Mouse (Mus musculus) forebrain, embryonic 12.5 days (tissue): ENCODE results near the gene Gm20388. TPM values are rescaled to one million over a fixed set of nuclear protein-coding genes. Genes with fewer than 3 reads are reported as not detected.

ENCODE experiments used
- ATAC-seq: fragments of 200-750 bp; cut with Nextera tagmentation; 2 replicates; pipeline ENCODE4 v1.8.0; 2017; ENCODE audit warnings: moderate TSS enrichment; ENCODE audit not compliant: low FRiP score
- H3K27ac ChIP-seq: fragments of 300-500 bp; sonication (generic); 2 replicates; pipeline ENCODE4 v1.5.1; 2016; ENCODE audit warnings: mild to moderate bottlenecking
- H3K27me3 ChIP-seq: fragments of 300-500 bp; sonication (generic); 2 replicates; pipeline ENCODE4 v1.6.1; 2016; ENCODE audit warnings: mild to moderate bottlenecking
- H3K36me3 ChIP-seq: fragments of 300-500 bp; sonication (generic); replicated peaks from 2 replicates; pipeline ENCODE4 v1.6.1; 2016; ENCODE audit warnings: mild to moderate bottlenecking
- H3K4me1 ChIP-seq: fragments of 300-500 bp; sonication (generic); 2 replicates; pipeline ENCODE4 v1.6.1; 2016
- H3K4me2 ChIP-seq: fragments of 300-500 bp; sonication (generic); 2 replicates; pipeline ENCODE4 v1.6.1; 2016; ENCODE audit warnings: mild to moderate bottlenecking, moderate library complexity
- H3K4me3 ChIP-seq: fragments of 300-500 bp; sonication (generic); replicated peaks from 2 replicates; pipeline ENCODE4 v1.5.1; 2016; ENCODE audit warnings: mild to moderate bottlenecking
- H3K9ac ChIP-seq: fragments of 300-500 bp; sonication (generic); 2 replicates; pipeline ENCODE4 v1.6.1; 2016; ENCODE audit warnings: mild to moderate bottlenecking
- H3K9me3 ChIP-seq: fragments of 300-500 bp; sonication (generic); 2 replicates; pipeline ENCODE4 v1.6.1; 2016
- WGBS: fragments of 180-500 bp; shearing (Covaris S2); methylation state at CpG from one replicate; pipeline ENCODE4 v1.1.7; 2016; 5-methylcytosine and 5-hydroxymethylcytosine counted together
- polyA plus RNA-seq: library from polyadenylated mRNA; unstranded; fragments of >200 nt; fragmentation: Nextera tagmentation; extraction: Ambion mirVana; gene quantifications from 2 replicates; pipeline ENCODE4 v1.2.1, GENCODE M21; 2016

The Gm20388 gene
- polyA plus RNA-seq, 1 experiment from 2014 or later, result not detected

GRCm38 (mm10) chr8:120319449-120319848 lies 408.8 kb downstream of the Gm20388 start:
- H3K36me3 ChIP-seq, result no peaks in the 10 kb centered on the region
- no peaks in the 10 kb centered on the region for H3K9me3 ChIP-seq
- 21% methylated on average over 7 of the region's 7 CpGs for WGBS
- peaks cover 52% of the 10 kb centered on the region for H3K4me1 ChIP-seq
- no peak overlapping the region for H3K9ac ChIP-seq
- no peak overlapping the region for H3K4me3 ChIP-seq
- ATAC-seq, result peak; percentile 30; the same call in 1 of the 2 replicates
- no peak overlapping the region for H3K4me2 ChIP-seq
- H3K27ac ChIP-seq, result peak overlapping the region; percentile 19; the same call in 1 of the 2 replicates
- H3K27me3 ChIP-seq, result peaks cover 32% of the 10 kb centered on the region; the same call in 1 of the 2 replicates

DNA sequence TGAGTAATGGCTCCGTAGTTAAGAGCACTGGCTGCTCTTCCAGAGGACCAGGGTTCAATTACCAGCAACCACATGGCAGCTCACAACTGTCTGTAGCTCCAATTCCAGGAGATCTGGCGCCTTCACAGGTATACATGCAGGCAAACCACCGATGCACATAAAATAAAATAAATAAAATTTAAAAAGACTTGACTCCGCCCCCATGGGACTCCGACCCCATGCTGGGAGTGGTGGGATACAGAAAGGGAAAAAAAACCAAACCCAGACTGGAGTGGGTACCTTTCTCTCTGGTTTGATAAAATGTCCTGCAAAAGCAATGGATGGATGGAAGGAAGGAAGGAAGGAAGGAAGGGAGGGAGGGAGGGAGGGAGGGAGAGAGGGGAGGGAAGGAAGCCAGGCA lies 409.5 kb downstream of the Gm20388 start:
- no peak overlapping the region for H3K4me3 ChIP-seq
- peak overlapping the region; percentile 19; the same call in 1 of the 2 replicates for H3K27ac ChIP-seq

GRCm38 (mm10) chr8:120321724-120322123 lies 411.1 kb downstream of the Gm20388 start:
- 47% methylated on average over 6 of the region's 6 CpGs for WGBS
- Histone ChIP-seq H3K36me3 (no peaks in the 10 kb centered on the region), H3K4me2 (no peak overlapping the region), H3K27me3 (peaks cover 18% of the 10 kb centered on the region), H3K4me1 (peaks cover 63% of the 10 kb centered on the region), H3K9me3 (no peaks in the 10 kb centered on the region), H3K9ac (peak overlapping the region; percentile 12; the same call in 1 of the 2 replicates), H3K27ac (no peak overlapping the region), H3K4me3 (no peak overlapping the region)
- ATAC-seq, result no peak

More for the DNA sequence above, 409.5 kb downstream of the Gm20388 start:
- Histone ChIP-seq H3K4me2 (no peak overlapping the region), H3K9ac (no peak overlapping the region), H3K9me3 (no peaks in the 10 kb centered on the region), H3K27me3 (peaks cover 26% of the 10 kb centered on the region; the same call in 1 of the 2 replicates), H3K4me1 (peaks cover 59% of the 10 kb centered on the region), H3K36me3 (no peaks in the 10 kb centered on the region)
- ATAC-seq, result no peak
- 86% methylated on average over 5 of the region's 5 CpGs for WGBS

DNA sequence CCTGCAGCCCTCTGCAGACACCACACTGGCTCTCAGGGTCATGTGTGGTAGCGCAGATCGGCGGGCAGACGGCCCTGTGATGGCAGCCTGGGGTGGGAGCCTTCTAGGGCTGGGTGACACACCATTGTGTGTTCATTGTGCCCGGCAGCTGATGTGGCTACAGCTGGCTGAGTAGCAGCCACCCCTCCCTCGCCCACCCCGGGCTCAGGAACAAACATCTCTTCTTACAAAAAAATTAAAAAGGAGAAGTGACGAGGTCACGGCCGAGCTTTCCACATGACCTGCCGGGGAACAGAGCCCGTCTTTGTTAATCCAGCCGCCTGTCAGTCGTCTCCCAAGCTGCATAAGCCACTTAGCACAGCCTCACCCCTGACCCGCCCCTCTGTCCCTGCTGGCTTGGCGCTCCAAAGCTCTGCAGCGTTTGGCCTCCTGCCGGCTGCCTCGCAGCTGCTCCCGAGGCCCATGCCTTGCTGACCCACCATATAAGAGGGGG lies 412.4 kb downstream of the Gm20388 start:
- Histone ChIP-seq H3K27me3 (peaks cover 7% of the 10 kb centered on the region), H3K4me3 (no peak overlapping the region), H3K4me2 (peak overlapping the region; percentile 33), H3K9ac (peak overlapping the region; percentile 36; the same call in 1 of the 2 replicates), H3K27ac (peak overlapping the region; percentile 85), H3K36me3 (no peaks in the 10 kb centered on the region), H3K9me3 (no peaks in the 10 kb centered on the region), H3K4me1 (peaks cover 52% of the 10 kb centered on the region)
- ATAC-seq, result peak; percentile 65
- WGBS, result 5% methylated on average over 20 of the region's 20 CpGs

- no peak for ATAC-seq
- no peaks in the 10 kb centered on the region for H3K36me3 ChIP-seq
- H3K4me2 ChIP-seq, result no peak overlapping the region
- H3K27ac ChIP-seq, result no peak overlapping the region
- WGBS, result 51% methylated on average over 3 of the region's 3 CpGs
- H3K4me1 ChIP-seq, result peaks cover 47% of the 10 kb centered on the region
- no peak overlapping the region for H3K4me3 ChIP-seq
- peaks cover 4% of the 10 kb centered on the region; the same call in 1 of the 2 replicates for H3K27me3 ChIP-seq
- no peak overlapping the region for H3K9ac ChIP-seq
- H3K9me3 ChIP-seq, result no peaks in the 10 kb centered on the region
These were observed 413.9 kb downstream of the Gm20388 start for GRCm38 (mm10) chr8:120324555-120324954.

GRCm38 (mm10) chr8:120325172-120325767 lies 414.6 kb downstream of the Gm20388 start:
- Histone ChIP-seq H3K4me3 (no peak overlapping the region), H3K27me3 (peaks cover 6% of the 10 kb centered on the region; the same call in 1 of the 2 replicates), H3K27ac (peak overlapping the region; percentile 59), H3K36me3 (no peaks in the 10 kb centered on the region), H3K4me1 (peaks cover 47% of the 10 kb centered on the region), H3K9ac (no peak overlapping the region), H3K9me3 (no peaks in the 10 kb centered on the region), H3K4me2 (no peak overlapping the region)
- no peak for ATAC-seq
- WGBS, result 74% methylated on average over 5 of the region's 5 CpGs

DNA sequence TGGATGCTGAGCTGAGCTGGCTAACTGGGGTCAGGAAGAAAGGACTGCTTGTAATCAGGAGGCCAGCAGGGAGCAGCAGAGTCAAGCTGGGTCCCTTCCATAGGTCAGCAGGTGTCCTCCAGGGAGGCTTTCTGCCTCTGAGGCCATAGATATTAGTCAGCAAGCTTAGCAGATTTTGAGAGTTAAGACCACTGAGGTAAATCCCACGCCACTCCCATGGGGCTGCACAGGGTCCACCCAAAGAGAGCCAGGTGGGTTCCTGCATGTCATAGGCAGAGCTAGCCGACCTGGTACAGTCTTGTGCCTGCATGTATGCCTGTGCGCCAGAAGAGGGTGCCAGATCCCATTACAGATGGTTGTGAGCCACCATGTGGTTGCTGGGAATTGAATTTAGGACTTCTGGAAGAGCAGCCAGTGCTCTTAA lies 416.5 kb downstream of the Gm20388 start:
- H3K9me3 ChIP-seq, result no peaks in the 10 kb centered on the region
- H3K4me2 ChIP-seq, result no peak overlapping the region
- no peaks in the 10 kb centered on the region for H3K36me3 ChIP-seq
- H3K4me3 ChIP-seq, result no peak overlapping the region
- no peak overlapping the region for H3K9ac ChIP-seq
- H3K27ac ChIP-seq, result no peak overlapping the region
- no peak for ATAC-seq
- peaks cover 57% of the 10 kb centered on the region for H3K4me1 ChIP-seq
- H3K27me3 ChIP-seq, result peaks cover 19% of the 10 kb centered on the region
- 46% methylated on average over 3 of the region's 3 CpGs for WGBS

DNA sequence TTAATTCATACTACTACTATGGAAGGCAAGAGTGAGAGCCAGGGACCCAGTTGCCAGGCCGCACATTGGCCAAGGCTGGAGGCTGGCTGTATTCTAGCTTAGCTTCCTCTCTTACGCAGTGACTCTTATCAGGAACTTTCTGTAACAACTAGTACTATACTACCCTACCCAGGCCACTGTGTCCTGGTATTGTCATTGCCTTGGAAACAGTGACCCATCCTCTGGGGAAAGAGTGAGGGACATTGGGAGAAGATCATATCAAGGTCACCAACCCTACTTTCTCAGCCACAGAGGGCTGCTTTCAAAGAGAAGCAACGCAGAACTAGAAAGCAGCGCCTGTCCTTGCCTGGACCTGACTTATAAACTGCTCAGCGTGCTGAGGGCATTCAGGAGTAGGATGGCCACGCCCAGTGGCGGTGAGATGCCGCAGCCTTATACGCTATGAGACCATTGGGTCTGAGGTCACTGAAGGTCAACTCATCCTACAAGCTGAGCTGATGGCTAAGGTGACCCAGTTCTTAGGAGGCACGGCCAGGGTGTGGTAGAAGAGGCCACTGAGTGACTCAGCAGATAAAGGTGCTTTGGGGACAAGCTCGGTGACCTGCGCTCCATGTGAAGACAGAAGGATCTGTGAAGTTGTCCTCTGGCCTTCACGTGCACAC lies 417.9 kb downstream of the Gm20388 start:
- Histone ChIP-seq H3K27ac (no peak overlapping the region), H3K4me3 (no peak overlapping the region), H3K27me3 (peaks cover 25% of the 10 kb centered on the region), H3K9ac (no peak overlapping the region), H3K4me1 (peaks cover 52% of the 10 kb centered on the region), H3K4me2 (no peak overlapping the region), H3K36me3 (no peaks in the 10 kb centered on the region), H3K9me3 (no peaks in the 10 kb centered on the region)
- WGBS, result 90% methylated on average over 13 of the region's 13 CpGs
- no peak for ATAC-seq

GRCm38 (mm10) chr8:120329030-120329748 lies 418.5 kb downstream of the Gm20388 start:
- no peak overlapping the region for H3K4me2 ChIP-seq
- H3K27me3 ChIP-seq, result peaks cover 25% of the 10 kb centered on the region
- H3K9me3 ChIP-seq, result no peaks in the 10 kb centered on the region
- peaks cover 45% of the 10 kb centered on the region for H3K4me1 ChIP-seq
- no peak overlapping the region for H3K4me3 ChIP-seq
- H3K36me3 ChIP-seq, result no peaks in the 10 kb centered on the region
- ATAC-seq, result no peak
- WGBS, result 90% methylated on average over 11 of the region's 11 CpGs
- H3K9ac ChIP-seq, result no peak overlapping the region
- H3K27ac ChIP-seq, result no peak overlapping the region

DNA sequence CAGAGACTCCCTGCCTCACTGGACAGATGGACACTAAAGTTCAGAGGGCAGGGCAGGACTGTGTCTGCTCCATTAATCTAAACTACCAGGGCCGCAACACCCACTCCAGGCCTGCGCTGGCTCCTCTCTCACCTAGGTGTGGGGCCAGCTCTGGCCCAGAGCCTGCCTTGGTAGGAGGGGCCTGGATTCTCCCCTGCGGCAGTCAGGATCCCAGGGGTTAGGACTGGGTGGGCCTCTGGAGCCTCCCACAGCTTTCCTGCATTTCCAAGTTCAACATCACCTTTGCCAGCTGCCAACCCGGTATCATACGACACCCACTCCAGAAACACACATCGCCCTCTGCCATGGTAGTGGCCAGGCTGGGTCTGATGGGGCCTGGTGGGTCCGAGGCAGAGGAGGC lies 420.4 kb downstream of the Gm20388 start:
- 0 out of 2 replicates have a peak overlapping the region, but pooled peaks have one; percentile 42 for H3K27ac ChIP-seq
- no peak for ATAC-seq
- no peak overlapping the region for H3K4me2 ChIP-seq
- no peak overlapping the region for H3K9ac ChIP-seq
- H3K36me3 ChIP-seq, result no peaks in the 10 kb centered on the region
- peaks cover 48% of the 10 kb centered on the region for H3K4me1 ChIP-seq
- WGBS, result 77% methylated on average over 7 of the region's 7 CpGs
- H3K9me3 ChIP-seq, result no peaks in the 10 kb centered on the region
- peaks cover 20% of the 10 kb centered on the region; the same call in 1 of the 2 replicates for H3K27me3 ChIP-seq
- no peak overlapping the region for H3K4me3 ChIP-seq

DNA sequence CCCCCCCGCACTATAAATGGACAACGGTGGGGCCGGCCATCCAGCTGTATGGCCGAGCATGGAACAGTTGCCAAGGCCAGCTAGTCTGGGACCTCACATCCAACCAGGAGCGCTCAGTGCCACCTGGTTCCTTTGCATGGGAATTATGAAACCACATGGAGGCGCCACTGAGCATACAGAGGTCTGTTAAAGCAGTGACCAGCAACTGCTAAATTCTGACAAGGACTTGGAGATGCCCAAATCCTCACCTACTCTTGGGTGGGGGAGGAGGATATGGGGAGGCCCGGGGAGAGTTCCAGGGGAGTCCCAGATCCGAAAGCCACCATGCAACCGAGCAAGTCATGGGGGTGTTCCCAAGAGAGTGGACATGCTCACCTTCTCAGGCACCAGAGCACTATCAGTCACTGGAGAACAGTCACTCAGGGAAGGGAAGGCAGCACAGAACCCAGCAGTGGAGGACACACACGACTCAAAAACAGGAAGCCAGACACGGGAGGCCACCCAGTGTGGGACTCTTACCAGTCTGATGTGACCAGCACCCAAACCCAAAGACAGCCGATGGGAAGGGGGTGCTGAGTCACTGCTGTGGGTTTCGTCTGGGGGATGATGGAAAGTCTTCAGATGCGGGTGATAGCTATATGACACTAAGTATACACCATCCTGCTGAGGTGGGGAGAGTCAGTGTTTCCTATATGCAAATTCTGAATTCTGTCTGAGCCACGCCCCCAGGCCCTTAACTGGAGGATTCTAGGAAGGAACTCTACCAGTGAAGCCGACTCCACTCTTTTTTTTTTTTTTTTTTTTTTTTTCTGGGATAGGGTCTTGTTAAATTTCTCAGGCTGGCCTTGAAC lies 422.0 kb downstream of the Gm20388 start:
- H3K9me3 ChIP-seq, result no peaks in the 10 kb centered on the region
- H3K27me3 ChIP-seq, result peaks cover 23% of the 10 kb centered on the region; the same call in 1 of the 2 replicates
- no peak overlapping the region for H3K27ac ChIP-seq
- WGBS, result 74% methylated on average over 16 of the region's 16 CpGs
- no peak for ATAC-seq
- no peaks in the 10 kb centered on the region for H3K36me3 ChIP-seq
- no peak overlapping the region for H3K4me3 ChIP-seq
- H3K9ac ChIP-seq, result no peak overlapping the region
- no peak overlapping the region for H3K4me2 ChIP-seq
- H3K4me1 ChIP-seq, result peaks cover 64% of the 10 kb centered on the region
